Mouse (Mus musculus) midbrain, postnatal 0 days (tissue): ENCODE results near the gene Dscam. TPM values are rescaled to one million over a fixed set of nuclear protein-coding genes. Genes with fewer than 3 reads are reported as not detected.

ENCODE experiments used
- ATAC-seq: fragments of 200-750 bp; cut with Nextera tagmentation; 2 replicates; pipeline ENCODE4 v1.8.0; 2017; ENCODE audit warnings: moderate number of reproducible peaks, mild to moderate bottlenecking, moderate TSS enrichment, moderate library complexity; ENCODE audit not compliant: low FRiP score
- DNase-seq: peaks from one replicate; pipeline ENCODE4 v3.0.0-alpha.2; 2015; ENCODE audit warnings: low spot score
- H3K27ac ChIP-seq: fragments of 300-500 bp; sonication (generic); 2 replicates; pipeline ENCODE4 v1.5.1; 2014; ENCODE audit warnings: low read depth, mild to moderate bottlenecking, low read length, mixed read lengths
- H3K27me3 ChIP-seq: fragments of 300-500 bp; sonication (generic); 2 replicates; pipeline ENCODE4 v1.6.1; 2014; ENCODE audit warnings: low read length, control low read depth, mixed read lengths; ENCODE audit not compliant: insufficient read depth
- H3K36me3 ChIP-seq: fragments of 300-500 bp; sonication (generic); 2 replicates; pipeline ENCODE4 v1.6.1; 2014; ENCODE audit warnings: low read length, control low read depth, mixed read lengths; ENCODE audit not compliant: insufficient read depth
- H3K4me1 ChIP-seq: fragments of 300-500 bp; sonication (generic); 2 replicates; pipeline ENCODE4 v1.6.1; 2014; ENCODE audit warnings: mild to moderate bottlenecking, control low read depth, antibody characterized with exemption, low read length, mixed read lengths; ENCODE audit not compliant: insufficient read depth
- H3K4me2 ChIP-seq: fragments of 300-500 bp; sonication (generic); 2 replicates; pipeline ENCODE4 v1.6.1; 2014; ENCODE audit warnings: low read depth, mild to moderate bottlenecking, low read length, mixed read lengths; ENCODE audit not compliant: poor library complexity, severe bottlenecking
- H3K4me3 ChIP-seq: fragments of 300-500 bp; sonication (generic); 2 replicates; pipeline ENCODE4 v1.5.1; 2014; ENCODE audit warnings: low read depth, mild to moderate bottlenecking, low read length, moderate library complexity
- H3K9ac ChIP-seq: fragments of 300-500 bp; sonication (generic); replicated peaks from 2 replicates; pipeline ENCODE4 v1.6.1; 2014; ENCODE audit warnings: mild to moderate bottlenecking, low read length, moderate library complexity, mixed read lengths; ENCODE audit not compliant: poor library complexity, severe bottlenecking
- H3K9me3 ChIP-seq: fragments of 300-500 bp; sonication (generic); 2 replicates; pipeline ENCODE4 v1.6.1; 2016; ENCODE audit warnings: low read length, control low read depth
- CTCF ChIP-seq: IDR thresholded peaks from 2 replicates; pipeline ENCODE4 v1.5.1; 2016; ENCODE audit warnings: antibody characterized with exemption, mild to moderate bottlenecking
- WGBS: fragments of 180-500 bp; shearing (Covaris S2); extraction: QIAGEN DNeasy Blood & Tissue Kit; methylation state at CpG from one replicate; pipeline ENCODE4 v1.1.7; 2014; 5-methylcytosine and 5-hydroxymethylcytosine counted together
- polyA plus RNA-seq: library from polyadenylated mRNA; unstranded; fragments of >200 nt; fragmentation: Nextera tagmentation; extraction: Ambion mirVana; gene quantifications from 2 replicates; pipeline ENCODE4 v1.2.1, GENCODE M21; 2015
- total RNA-seq: library from RNA; depleted of rRNA; stranded (reverse); fragments of >200 nt; gene quantifications from 2 replicates; pipeline ENCODE4 v1.2.3, GENCODE M21; 2014

Gene Dscam
- total and polyA plus RNA-seq, 2 experiments from 2014 or later: 15.1 to 64.6 TPM

- no peak for DNase-seq
- Histone ChIP-seq H3K4me1 (0 out of 2 replicates have a peak, but pooled peaks cover 3% of the 10 kb centered on the region), H3K4me3 (no peak overlapping the region), H3K9ac (no peak overlapping the region), H3K27me3 (no peaks in the 10 kb centered on the region), H3K9me3 (no peaks in the 10 kb centered on the region), H3K36me3 (no peaks in the 10 kb centered on the region), H3K4me2 (no peak overlapping the region), H3K27ac (no peak overlapping the region)
- no peak for ATAC-seq
- WGBS: 79% methylated on average over 4 of the region's 4 CpGs
- no peak for TF ChIP-seq CTCF
Measured at GRCm38 (mm10) chr16:97075920-97076572, 94.5 kb downstream of the Dscam start.

GRCm38 (mm10) chr16:97075137-97075902 lies 95.2 kb downstream of the Dscam start:
- H3K27ac ChIP-seq: no peak overlapping the region
- H3K4me1 ChIP-seq: 0 out of 2 replicates have a peak, but pooled peaks cover 3% of the 10 kb centered on the region
- TF ChIP-seq CTCF: no peak
- no peak overlapping the region for H3K4me2 ChIP-seq
- no peak overlapping the region for H3K4me3 ChIP-seq
- WGBS: 54% methylated on average over 6 of the region's 6 CpGs
- H3K9ac ChIP-seq: no peak overlapping the region
- H3K36me3 ChIP-seq: no peaks in the 10 kb centered on the region
- H3K27me3 ChIP-seq: no peaks in the 10 kb centered on the region
- H3K9me3 ChIP-seq: no peaks in the 10 kb centered on the region
- ATAC-seq (no peak), DNase-seq (no peak)

GRCm38 (mm10) chr16:97073847-97074246 lies 96.7 kb downstream of the Dscam start:
- no peak for DNase-seq
- Histone ChIP-seq H3K36me3 (no peaks in the 10 kb centered on the region), H3K4me2 (no peak overlapping the region), H3K27ac (no peak overlapping the region), H3K4me3 (no peak overlapping the region), H3K27me3 (no peaks in the 10 kb centered on the region), H3K9ac (no peak overlapping the region), H3K4me1 (0 out of 2 replicates have a peak, but pooled peaks cover 3% of the 10 kb centered on the region), H3K9me3 (no peaks in the 10 kb centered on the region)
- TF ChIP-seq CTCF: no peak
- ATAC-seq: no peak
- WGBS: 100% methylated on average over 1 of the region's 1 CpGs

- ATAC-seq (no peak), DNase-seq (no peak)
- Histone ChIP-seq H3K4me3 (no peak overlapping the region), H3K27me3 (no peaks in the 10 kb centered on the region), H3K4me2 (no peak overlapping the region), H3K36me3 (no peaks in the 10 kb centered on the region), H3K9ac (no peak overlapping the region), H3K4me1 (0 out of 2 replicates have a peak, but pooled peaks cover 3% of the 10 kb centered on the region), H3K9me3 (no peaks in the 10 kb centered on the region), H3K27ac (no peak overlapping the region)
- TF ChIP-seq CTCF: no peak
- WGBS: 91% methylated on average over 2 of the region's 2 CpGs
Measured at GRCm38 (mm10) chr16:97072624-97073023, 97.9 kb downstream of the Dscam start.

GRCm38 (mm10) chr16:97066856-97067255 lies 103.7 kb downstream of the Dscam start:
- H3K4me3 ChIP-seq: no peak overlapping the region
- H3K36me3 ChIP-seq: no peaks in the 10 kb centered on the region
- no peak overlapping the region for H3K4me2 ChIP-seq
- no peaks in the 10 kb centered on the region for H3K4me1 ChIP-seq
- H3K27me3 ChIP-seq: no peaks in the 10 kb centered on the region
- DNase-seq: no peak
- no peak for TF ChIP-seq CTCF
- H3K9me3 ChIP-seq: no peaks in the 10 kb centered on the region
- H3K27ac ChIP-seq: no peak overlapping the region
- WGBS: 72% methylated on average over 4 of the region's 4 CpGs
- no peak overlapping the region for H3K9ac ChIP-seq
- ATAC-seq: no peak

- WGBS: 80% methylated on average over 3 of the region's 3 CpGs
- no peaks in the 10 kb centered on the region for H3K36me3 ChIP-seq
- no peak for DNase-seq
Measured at GRCm38 (mm10) chr16:97062207-97062606, 108.3 kb downstream of the Dscam start.

More at GRCm38 (mm10) chr16:97062207-97062606, 108.3 kb downstream of the Dscam start:
- Histone ChIP-seq H3K4me3 (no peak overlapping the region), H3K27me3 (no peaks in the 10 kb centered on the region), H3K9me3 (no peaks in the 10 kb centered on the region), H3K27ac (no peak overlapping the region), H3K9ac (no peak overlapping the region), H3K4me1 (peaks cover 9% of the 10 kb centered on the region; the same call in 1 of the 2 replicates), H3K4me2 (no peak overlapping the region)
- no peak for TF ChIP-seq CTCF
- no peak for ATAC-seq
